15 mouse cellular contexts compared by ENCODE assay signal in the genomic region with DNA sequence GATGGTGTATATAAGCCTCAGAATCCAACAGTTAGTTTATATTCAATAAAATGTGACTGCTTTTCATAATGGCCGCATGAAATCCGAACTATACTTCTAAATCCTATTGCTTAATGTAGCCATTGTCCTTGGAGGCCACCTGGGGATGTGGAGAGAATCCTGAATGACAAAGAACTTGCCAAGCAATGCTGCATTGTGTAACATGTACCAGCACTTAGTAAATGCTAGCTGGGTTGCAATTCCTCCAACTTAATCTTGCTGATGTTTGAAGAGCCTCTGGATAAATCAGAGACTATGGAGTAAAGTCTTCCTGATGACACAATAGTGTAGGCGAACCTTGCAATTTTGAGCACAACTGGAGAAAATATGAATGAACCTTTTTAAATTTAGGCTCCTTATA.
A peak's percentile ranks its signal among the peaks of the same experiment; 100 is the strongest.
DNase-seq lines count a peak whose midpoint lies in the region.
"Had no signal": no experiment of that assay in that cellular context is flagged by ENCODE, and none has a peak within 500 bp of the region (broad histone marks: within the 10 kb centered on the region; RNA-seq: fewer than 3 reads in every experiment).

No protein-coding gene starts in this region.

- DNase-seq in heart, adult 11 months = peak; percentile 34
- no peak for DNase-seq in heart, postnatal 4 days
- peak; percentile 48 for DNase-seq in R1 (ENCODE audit: low read depth, low spot score)
- DNase-seq in adipocyte (ENCODE audit: low spot score) = peak; percentile 23
- peak; percentile 97 for DNase-seq in gonadal fat pad, adult 2 months (ENCODE audit: low read depth)
- no peak for DNase-seq in kidney, postnatal 10 days
- no peak for DNase-seq in thymus, postnatal 4 days
- DNase-seq: adrenal gland, postnatal 10 days; B cell, adult 2 months; cerebellum, adult 11-12 months; cerebellum, adult 8-10 months; cerebellum, postnatal 10 days; cerebellum, postnatal 36 days; embryo, embryonic 11 days; gastrocnemius, postnatal 25 days had no signal

Comparison
In these comparisons a context has a peak if more than half of its experiments do, and no peak if none do; other contexts are left out.
1. DNase-seq: peak in heart, adult 11 months (single experiment), R1 (single experiment), adipocyte (single experiment) and gonadal fat pad, adult 2 months (single experiment); none in heart, postnatal 4 days (single experiment), kidney, postnatal 10 days (single experiment) and thymus, postnatal 4 days (single experiment).